Mouse (Mus musculus) heart, postnatal 0 days (tissue): ENCODE results near the gene St6galnac5.

Experiments
- CTCF ChIP-seq: IDR thresholded peaks from 2 replicates; pipeline ENCODE4 v1.5.1; 2016; ENCODE audit warnings: antibody characterized with exemption, control low read depth, low read depth
- EP300 ChIP-seq: IDR thresholded peaks from 2 replicates; pipeline ENCODE4 v1.6.1; 2016; ENCODE audit warnings: antibody characterized with exemption, low read depth

- TF ChIP-seq CTCF (no peak), EP300 (no peak)
Observed at GRCm38 (mm10) chr3:153006893-153007292, 24.8 kb upstream of the St6galnac5 start.
